Mouse (Mus musculus): Measurements from ENCODE around the gene Lrrc61. TPM values are rescaled to one million over a fixed set of nuclear protein-coding genes. Genes with fewer than 3 reads are reported as not detected.

The Lrrc61 gene
- polyA plus RNA-seq, 1 experiment: 4.9 TPM

GRCm38 (mm10) chr6:48555104-48555890 lies 701 bp downstream of the Lrrc61 start:
- no peaks in the 10 kb centered on the region for H3K4me1 ChIP-seq (ENCODE audit: control insufficient read depth, insufficient read depth, low read length)
- H3K4me3 ChIP-seq (replicated peaks; ENCODE audit: control insufficient read depth, low read depth, low read length): peak overlapping the region; percentile 90
- H3K27ac ChIP-seq (ENCODE audit: control insufficient read depth, insufficient read depth, low read depth, low read length, poor library complexity): peak overlapping the region; percentile 92; the same call in 1 of the 2 replicates
- TF ChIP-seq POLR2A (IDR thresholded peaks at IDR 0.05; ENCODE audit: borderline replicate concordance, control insufficient read depth, low read depth, low read length) (no peak), CTCF (IDR thresholded peaks at IDR 0.05; ENCODE audit: control insufficient read depth, insufficient read depth, low read length) (no peak)
- 22% methylated on average over 14 of the region's 14 CpGs for WGBS

GRCm38 (mm10) chr6:48555956-48556355 lies 1.4 kb downstream of the Lrrc61 start:
- WGBS: 73% methylated on average over 3 of the region's 3 CpGs
- H3K4me3 ChIP-seq (replicated peaks; ENCODE audit: control insufficient read depth, low read depth, low read length): no peak overlapping the region
- no peak for TF ChIP-seq POLR2A (IDR thresholded peaks at IDR 0.05; ENCODE audit: borderline replicate concordance, control insufficient read depth, low read depth, low read length)
- TF ChIP-seq CTCF (IDR thresholded peaks at IDR 0.05; ENCODE audit: control insufficient read depth, insufficient read depth, low read length): no peak
- H3K4me1 ChIP-seq (ENCODE audit: control insufficient read depth, insufficient read depth, low read length): no peaks in the 10 kb centered on the region
- no peak overlapping the region for H3K27ac ChIP-seq (ENCODE audit: control insufficient read depth, insufficient read depth, low read depth, low read length, poor library complexity)

- TF ChIP-seq POLR2A (IDR thresholded peaks at IDR 0.05; ENCODE audit: borderline replicate concordance, control insufficient read depth, low read depth, low read length) (no peak), CTCF (IDR thresholded peaks at IDR 0.05; ENCODE audit: control insufficient read depth, insufficient read depth, low read length) (no peak)
- H3K27ac ChIP-seq (ENCODE audit: control insufficient read depth, insufficient read depth, low read depth, low read length, poor library complexity): no peak overlapping the region
- H3K4me1 ChIP-seq (ENCODE audit: control insufficient read depth, insufficient read depth, low read length): no peaks in the 10 kb centered on the region
- WGBS: 89% methylated on average over 4 of the region's 4 CpGs
- no peak overlapping the region for H3K4me3 ChIP-seq (replicated peaks; ENCODE audit: control insufficient read depth, low read depth, low read length)
These were observed 11.2 kb downstream of the Lrrc61 start for GRCm38 (mm10) chr6:48565693-48566310.

GRCm38 (mm10) chr6:48566312-48566711 lies 11.7 kb downstream of the Lrrc61 start:
- Histone ChIP-seq H3K4me3 (replicated peaks; ENCODE audit: control insufficient read depth, low read depth, low read length) (no peak overlapping the region), H3K27ac (ENCODE audit: control insufficient read depth, insufficient read depth, low read depth, low read length, poor library complexity) (no peak overlapping the region), H3K4me1 (ENCODE audit: control insufficient read depth, insufficient read depth, low read length) (no peaks in the 10 kb centered on the region)
- 61% methylated on average over 5 of the region's 5 CpGs for WGBS
- TF ChIP-seq POLR2A (IDR thresholded peaks at IDR 0.05; ENCODE audit: borderline replicate concordance, control insufficient read depth, low read depth, low read length) (no peak), CTCF (IDR thresholded peaks at IDR 0.05; ENCODE audit: control insufficient read depth, insufficient read depth, low read length) (no peak)

- no peak for TF ChIP-seq POLR2A (IDR thresholded peaks at IDR 0.05; ENCODE audit: borderline replicate concordance, control insufficient read depth, low read depth, low read length)
- TF ChIP-seq CTCF (IDR thresholded peaks at IDR 0.05; ENCODE audit: control insufficient read depth, insufficient read depth, low read length): no peak
- WGBS: 38% methylated on average over 21 of the region's 21 CpGs
These were observed 13.7 kb downstream of the Lrrc61 start for GRCm38 (mm10) chr6:48568036-48568984.

GRCm38 (mm10) chr6:48569065-48569807 lies 14.6 kb downstream of the Lrrc61 start:
- H3K4me3 ChIP-seq (replicated peaks; ENCODE audit: control insufficient read depth, low read depth, low read length): no peak overlapping the region
- no peaks in the 10 kb centered on the region for H3K4me1 ChIP-seq (ENCODE audit: control insufficient read depth, insufficient read depth, low read length)
- H3K27ac ChIP-seq (ENCODE audit: control insufficient read depth, insufficient read depth, low read depth, low read length, poor library complexity): no peak overlapping the region
- TF ChIP-seq CTCF (IDR thresholded peaks at IDR 0.05; ENCODE audit: control insufficient read depth, insufficient read depth, low read length) (no peak), POLR2A (IDR thresholded peaks at IDR 0.05; ENCODE audit: borderline replicate concordance, control insufficient read depth, low read depth, low read length) (no peak)
- 44% methylated on average over 8 of the region's 8 CpGs for WGBS

More at GRCm38 (mm10) chr6:48568036-48568984, 13.7 kb downstream of the Lrrc61 start:
- Histone ChIP-seq H3K27ac (ENCODE audit: control insufficient read depth, insufficient read depth, low read depth, low read length, poor library complexity) (no peak overlapping the region), H3K4me1 (ENCODE audit: control insufficient read depth, insufficient read depth, low read length) (no peaks in the 10 kb centered on the region), H3K4me3 (replicated peaks; ENCODE audit: control insufficient read depth, low read depth, low read length) (no peak overlapping the region)

- Histone ChIP-seq H3K4me1 (ENCODE audit: control insufficient read depth, insufficient read depth, low read length) (no peaks in the 10 kb centered on the region), H3K4me3 (replicated peaks; ENCODE audit: control insufficient read depth, low read depth, low read length) (no peak overlapping the region), H3K27ac (ENCODE audit: control insufficient read depth, insufficient read depth, low read depth, low read length, poor library complexity) (no peak overlapping the region)
- 83% methylated on average over 5 of the region's 5 CpGs for WGBS
- no peak for TF ChIP-seq CTCF (IDR thresholded peaks at IDR 0.05; ENCODE audit: control insufficient read depth, insufficient read depth, low read length)
- TF ChIP-seq POLR2A (IDR thresholded peaks at IDR 0.05; ENCODE audit: borderline replicate concordance, control insufficient read depth, low read depth, low read length): no peak
These were observed 17.4 kb downstream of the Lrrc61 start for GRCm38 (mm10) chr6:48572014-48572413.

All from bone marrow, adult 2 months (tissue).